Mouse (Mus musculus) embryonic fibroblast, embryonic 13.5 days (primary cell): ENCODE measurements at regions not wholly inside any gene's neighbourhood (a gene's known extent, or its start where the extent isn't known, plus 50 kb on each side); places are given as distances from the start of the nearest gene placed in this dataset.
A peak's percentile ranks its signal among the peaks of the same experiment; 100 is the strongest.

Source experiments
- H3K27ac ChIP-seq: 2 replicates; pipeline ENCODE4 v1.5.1; 2012; ENCODE audit warnings: low read length, control low read depth, inconsistent platforms; ENCODE audit not compliant: insufficient read depth
- H3K4me1 ChIP-seq: 2 replicates; pipeline ENCODE4 v1.6.1; 2011; ENCODE audit warnings: low read length; ENCODE audit not compliant: control insufficient read depth, insufficient read depth
- H3K4me3 ChIP-seq: 2 replicates; pipeline ENCODE4 v1.5.1; 2011; ENCODE audit warnings: mild to moderate bottlenecking, control low read depth, low read length; ENCODE audit not compliant: insufficient read depth
- CTCF ChIP-seq: IDR thresholded peaks from 2 replicates; pipeline ENCODE4 v1.5.1; 2011; ENCODE audit warnings: mild to moderate bottlenecking, control low read depth, low read length, moderate library complexity, borderline replicate concordance; ENCODE audit not compliant: insufficient read depth
- POLR2A ChIP-seq: IDR thresholded peaks from 2 replicates; pipeline ENCODE4 v1.6.1; 2011; ENCODE audit warnings: low read depth, mild to moderate bottlenecking, control low read depth, low read length, moderate library complexity

- Histone ChIP-seq H3K27ac (no peak overlapping the region), H3K4me1 (no peaks in the 10 kb centered on the region), H3K4me3 (no peak overlapping the region)
- TF ChIP-seq CTCF = no peak
- TF ChIP-seq POLR2A = no peak
These were observed 819.7 kb downstream of the Kcna4 start for GRCm38 (mm10) chr2:108110140-108110539.

- Histone ChIP-seq H3K4me1 (peaks cover 5% of the 10 kb centered on the region; the same call in 1 of the 2 replicates), H3K27ac (no peak overlapping the region), H3K4me3 (no peak overlapping the region)
- no peak for TF ChIP-seq CTCF
- no peak for TF ChIP-seq POLR2A
These were observed 855.3 kb downstream of the Kcna4 start for GRCm38 (mm10) chr2:108145694-108146093.

- TF ChIP-seq CTCF (no peak), POLR2A (no peak)
- Histone ChIP-seq H3K4me1 (peaks cover 5% of the 10 kb centered on the region; the same call in 1 of the 2 replicates), H3K4me3 (no peak overlapping the region), H3K27ac (no peak overlapping the region)
These were observed 857.8 kb downstream of the Kcna4 start for GRCm38 (mm10) chr2:108148221-108148620.

GRCm38 (mm10) chr2:108156189-108156588 lies 865.8 kb downstream of the Kcna4 start:
- no peak for TF ChIP-seq POLR2A
- no peak overlapping the region for H3K27ac ChIP-seq
- no peaks in the 10 kb centered on the region for H3K4me1 ChIP-seq
- no peak overlapping the region for H3K4me3 ChIP-seq

GRCm38 (mm10) chr2:108157731-108158130 lies 867.3 kb downstream of the Kcna4 start:
- H3K4me1 ChIP-seq = no peaks in the 10 kb centered on the region
- no peak overlapping the region for H3K27ac ChIP-seq
- TF ChIP-seq POLR2A (no peak), CTCF (no peak)
- H3K4me3 ChIP-seq = no peak overlapping the region

GRCm38 (mm10) chr2:108158311-108158710 lies 867.9 kb downstream of the Kcna4 start:
- no peak for TF ChIP-seq POLR2A
- no peak for TF ChIP-seq CTCF
- Histone ChIP-seq H3K27ac (no peak overlapping the region), H3K4me3 (no peak overlapping the region), H3K4me1 (no peaks in the 10 kb centered on the region)

- TF ChIP-seq POLR2A = no peak
- TF ChIP-seq CTCF = no peak
- no peaks in the 10 kb centered on the region for H3K4me1 ChIP-seq
- peak overlapping the region; percentile 2; the same call in 1 of the 2 replicates for H3K27ac ChIP-seq
- no peak overlapping the region for H3K4me3 ChIP-seq
These were observed 870.4 kb downstream of the Kcna4 start for GRCm38 (mm10) chr2:108160865-108161264.

GRCm38 (mm10) chr2:108165085-108165484 lies 874.6 kb downstream of the Kcna4 start:
- no peak for TF ChIP-seq CTCF
- no peak for TF ChIP-seq POLR2A
- H3K4me3 ChIP-seq = no peak overlapping the region
- no peak overlapping the region for H3K27ac ChIP-seq
- no peaks in the 10 kb centered on the region for H3K4me1 ChIP-seq
